Mouse (Mus musculus) CH12.LX (cell line): Measurements from ENCODE around the gene Npl. TPM values are rescaled to one million over a fixed set of nuclear protein-coding genes. Genes with fewer than 3 reads are reported as not detected.

Experiments used
- DNase-seq: peaks from one replicate; pipeline ENCODE4 v3.0.0-alpha.2; 2013; ENCODE audit errors: extremely low read depth
- H3K27ac ChIP-seq: 2 replicates; pipeline ENCODE4 v1.5.1; 2012; ENCODE audit warnings: low read depth, mild to moderate bottlenecking, control low read depth, moderate library complexity; ENCODE audit not compliant: insufficient read depth
- H3K27me3 ChIP-seq: replicated peaks from 2 replicates; pipeline ENCODE3; 2012; ENCODE audit warnings: inconsistent platforms
- H3K36me3 ChIP-seq, 2 experiments: replicated peaks in 1 of 2; 2 replicates each; pipeline versions ENCODE3 to v1.6.1; 2012; ENCODE audit warnings: inconsistent platforms in 1 of 2, low read length in 1 of 2, mild to moderate bottlenecking in 1 of 2, mixed read lengths in 1 of 2, moderate library complexity in 1 of 2; ENCODE audit not compliant: control insufficient read depth in 1 of 2, insufficient read depth in 1 of 2
- H3K4me1 ChIP-seq, 2 experiments: 2 replicates each; pipeline ENCODE4 v1.6.1; 2012; ENCODE audit warnings: inconsistent platforms in 1 of 2, moderate library complexity in 1 of 2; ENCODE audit not compliant: insufficient read depth in 2 of 2, control insufficient read depth in 1 of 2
- H3K4me2 ChIP-seq: 2 replicates; pipeline ENCODE4 v1.6.1; 2012; ENCODE audit warnings: low read depth, mild to moderate bottlenecking, control low read depth; ENCODE audit not compliant: poor library complexity, insufficient read depth, severe bottlenecking
- H3K4me3 ChIP-seq, 3 experiments: fragments of 150-350 bp in 1 of 3; sonication (generic) in 1 of 3; replicated peaks in 1 of 3; 2 replicates each; pipeline versions ENCODE3 to v1.5.1; 2011 to 2012; ENCODE audit warnings: low read depth in 2 of 3, low read length in 2 of 3, mild to moderate bottlenecking in 2 of 3, moderate library complexity in 2 of 3, control low read depth in 1 of 3, improper control_type of control experiment in 1 of 3, inconsistent platforms in 1 of 3, mixed read lengths in 1 of 3; ENCODE audit not compliant: poor library complexity in 1 of 3
- H3K79me2 ChIP-seq: replicated peaks from 2 replicates; pipeline ENCODE4 v1.6.1; 2012; ENCODE audit warnings: mild to moderate bottlenecking, moderate library complexity; ENCODE audit not compliant: control insufficient read depth, poor library complexity, insufficient read depth, severe bottlenecking; ENCODE audit errors: extremely low read depth
- H3K9ac ChIP-seq: 2 replicates; pipeline ENCODE4 v1.6.1; 2012; ENCODE audit warnings: low read depth, mild to moderate bottlenecking, control low read depth, moderate library complexity; ENCODE audit not compliant: insufficient read depth
- H3K9me3 ChIP-seq: replicated peaks from 2 replicates; pipeline ENCODE3; 2012; ENCODE audit warnings: low read length, inconsistent platforms, mixed read lengths
- BHLHE40 ChIP-seq: IDR thresholded peaks from 2 replicates; pipeline ENCODE4 v1.6.1; 2011; ENCODE audit warnings: mild to moderate bottlenecking, low read depth, low read length, improper control_type of control experiment
- CTCF ChIP-seq, 2 experiments: IDR thresholded peaks in 1 of 2; conservative IDR thresholded peaks in 1 of 2; 2 replicates each; pipeline ENCODE4 v1.5.1; 2011 to 2012; ENCODE audit warnings: low read depth in 2 of 2, low read length in 2 of 2, improper control_type of control experiment in 1 of 2, inconsistent platforms in 1 of 2, mild to moderate bottlenecking in 1 of 2, moderate library complexity in 1 of 2
- ELF1 ChIP-seq: IDR thresholded peaks from 2 replicates; pipeline ENCODE4 v1.6.1; 2014; ENCODE audit warnings: low read depth, mild to moderate bottlenecking, inconsistent platforms, low read length, improper control_type of control experiment
- GABPA ChIP-seq: IDR thresholded peaks from 2 replicates; pipeline ENCODE4 v1.6.1; 2012; ENCODE audit warnings: low read depth, low read length, improper control_type of control experiment, inconsistent platforms; ENCODE audit not compliant: insufficient replicate concordance
- IRF4 ChIP-seq: IDR thresholded peaks from 2 replicates; pipeline ENCODE4 v1.6.1; 2014; ENCODE audit warnings: low read depth, mild to moderate bottlenecking, inconsistent platforms, low read length, improper control_type of control experiment
- JUN ChIP-seq: IDR thresholded peaks from 2 replicates; pipeline ENCODE4 v1.6.1; 2011; ENCODE audit warnings: low read depth, mild to moderate bottlenecking, low read length, improper control_type of control experiment, moderate library complexity; ENCODE audit not compliant: insufficient read depth
- JUND ChIP-seq: conservative IDR thresholded peaks from 2 replicates; pipeline ENCODE4 v1.6.1; 2011; ENCODE audit warnings: low read depth, low read length, improper control_type of control experiment
- KAT2A ChIP-seq: IDR thresholded peaks from 2 replicates; pipeline ENCODE4 v1.6.1; 2012; ENCODE audit warnings: low read length, improper control_type of control experiment, inconsistent platforms; ENCODE audit not compliant: insufficient replicate concordance
- MAFK ChIP-seq: IDR thresholded peaks from 2 replicates; pipeline ENCODE4 v1.6.1; 2011; ENCODE audit warnings: low read length, improper control_type of control experiment; ENCODE audit not compliant: insufficient replicate concordance
- MXI1 ChIP-seq: IDR thresholded peaks from 2 replicates; pipeline ENCODE4 v1.6.1; 2011; ENCODE audit warnings: mild to moderate bottlenecking, low read depth, low read length, improper control_type of control experiment
- POLR2A ChIP-seq: IDR thresholded peaks from 2 replicates; pipeline ENCODE4 v1.6.1; 2011; ENCODE audit warnings: low read depth, mild to moderate bottlenecking, improper control_type of control experiment, low read length
- POLR2AphosphoS2 ChIP-seq: IDR thresholded peaks from 2 replicates; pipeline ENCODE4 v1.6.1; 2011; ENCODE audit warnings: low read depth, low read length, improper control_type of control experiment
- RAD21 ChIP-seq: IDR thresholded peaks from 2 replicates; pipeline ENCODE4 v1.6.1; 2011; ENCODE audit warnings: low read depth, mild to moderate bottlenecking, low read length, improper control_type of control experiment, moderate library complexity
- RCOR1 ChIP-seq: conservative IDR thresholded peaks from 2 replicates; pipeline ENCODE4 v1.6.1; 2012; ENCODE audit warnings: low read depth, mild to moderate bottlenecking, inconsistent platforms, low read length, improper control_type of control experiment
- SMC3 ChIP-seq: IDR thresholded peaks from 2 replicates; pipeline ENCODE4 v1.6.1; 2011; ENCODE audit warnings: low read depth, low read length, improper control_type of control experiment
- USF2 ChIP-seq: conservative IDR thresholded peaks from 2 replicates; pipeline ENCODE4 v1.6.1; 2011; ENCODE audit warnings: low read depth, low read length, improper control_type of control experiment
- ZNF384 ChIP-seq: IDR thresholded peaks from 2 replicates; pipeline ENCODE4 v1.6.1; 2012; ENCODE audit warnings: low read depth, low read length, improper control_type of control experiment, inconsistent platforms
- dilution Hi-C: fragments of 300-500 bp; cut with MboI; formaldehyde crosslinking; loops from 2 replicates; pipeline ENCODE4 v1.14.3; 2020; ENCODE audit warnings: low sequenced_read_pairs; ENCODE audit not compliant: extremely low pct_unique_long_range_greater_than_20kb, extremely low pct_ligation_motif_present
- in situ Hi-C: fragments of 300-500 bp; cut with MboI; formaldehyde crosslinking; loops from 3 replicates; pipeline ENCODE4 v1.14.3; 2019; ENCODE audit warnings: low sequenced_read_pairs, low pct_ligation_motif_present, low pct_unique_long_range_greater_than_20kb, mixed read lengths
- polyA plus RNA-seq: library from polyadenylated mRNA; unstranded; fragments of >175 nt; gene quantifications from 2 replicates; pipeline ENCODE4 v1.2.1, GENCODE M21; 2012; ENCODE audit warnings: low read depth; ENCODE audit not compliant: insufficient read length
- total RNA-seq, 2 experiments: library from RNA; depleted of rRNA; stranded (reverse); fragments of 300-350 nt in 1 of 2; fragments of >200 nt in 1 of 2; gene quantifications; 2 replicates each; pipeline ENCODE4 v1.2.3; 2012 to 2014

Npl gene
- 0.08 TPM in 2 replicates for total RNA-seq (2012; rRNA removed)
- not detected in 2 replicates for total RNA-seq (2014; rRNA removed)
- not detected in 2 replicates for polyA plus RNA-seq

DNA sequence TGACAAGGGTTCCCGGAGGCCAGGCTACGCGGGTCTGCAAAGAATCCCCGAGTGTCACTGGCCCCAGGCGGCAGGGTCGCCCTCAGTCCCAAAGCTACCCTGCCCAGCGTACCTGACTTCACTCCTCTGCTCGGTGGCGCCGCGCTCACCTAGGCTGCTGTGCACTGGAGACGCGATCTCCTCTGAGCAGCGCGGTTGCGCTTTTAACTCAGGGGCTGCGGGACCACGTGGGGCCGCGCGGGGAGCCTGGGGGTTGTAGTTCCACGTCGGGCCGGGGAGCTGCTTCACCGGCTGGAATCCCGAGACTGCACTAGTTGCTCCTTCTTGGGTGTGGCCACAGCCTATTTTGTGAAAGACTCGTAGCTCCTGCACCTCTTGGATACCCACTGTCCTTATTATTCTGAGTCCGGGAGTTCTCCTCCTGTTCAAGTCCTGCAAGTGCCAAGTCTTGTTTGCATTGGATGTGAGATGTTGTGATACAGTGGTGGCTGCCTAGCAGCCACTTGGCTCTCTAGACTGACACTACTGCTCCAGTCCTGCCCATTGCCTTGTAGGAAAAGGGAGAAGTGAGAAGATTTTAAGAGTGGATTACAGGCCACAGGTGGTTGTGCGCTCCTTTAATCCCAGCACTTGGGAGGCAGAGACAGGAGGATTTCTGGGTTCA is at the start of gene Npl:
TSS of gene Npl (minus strand) at position 510 of the 664 bp plus-strand sequence.
- H3K36me3 ChIP-seq, result no peaks in the 10 kb centered on the region
- no peaks in the 10 kb centered on the region for H3K27me3 ChIP-seq
- no peak within 1 kb of the TSS for H3K27ac ChIP-seq
- TF ChIP-seq USF2, result no peak
- no peak for TF ChIP-seq JUN
- no peak for TF ChIP-seq RAD21
- no peak for TF ChIP-seq JUND
- TF ChIP-seq ELF1, result no peak
- TF ChIP-seq KAT2A, result no peak
- H3K4me1 ChIP-seq, result no peaks in the 10 kb centered on the region; a peak in 1 of 4 replicates
- H3K9ac ChIP-seq, result no peak within 1 kb of the TSS
- dilution Hi-C loops, result no loop called here
- in situ Hi-C loops, result no loop called here
- H3K79me2 ChIP-seq, result no peaks in the 10 kb centered on the region
- H3K9me3 ChIP-seq, result no peaks in the 10 kb centered on the region
- peak within 1 kb of the TSS; percentile 10; the same call in 1 of the 2 replicates for H3K4me2 ChIP-seq
- DNase-seq, result no peak
- no peak within 1 kb of the TSS for H3K4me3 ChIP-seq

- TF ChIP-seq POLR2A, result no peak
- TF ChIP-seq BHLHE40, result no peak
- no peak for TF ChIP-seq MXI1
- Histone ChIP-seq H3K4me1 (peaks cover 0 to 10% of the 10 kb centered on the region in 2 experiments; a peak in 2 of 4 replicates), H3K36me3 (no peaks in the 10 kb centered on the region), H3K9ac (no peak overlapping the region), H3K79me2 (no peaks in the 10 kb centered on the region), H3K9me3 (no peaks in the 10 kb centered on the region), H3K4me2 (no peak overlapping the region), H3K4me3 (no peak overlapping the region), H3K27me3 (no peaks in the 10 kb centered on the region), H3K27ac (no peak overlapping the region)
- dilution Hi-C loops (no loop called here), in situ Hi-C loops (no loop called here)
- no peak for DNase-seq
Measured at GRCm38 (mm10) chr1:153599302-153600045, 49.6 kb upstream of the Npl start.

GRCm38 (mm10) chr1:153598773-153599172 is 48.9 kb upstream of the Npl start:
- no peaks in the 10 kb centered on the region for H3K9me3 ChIP-seq
- DNase-seq, result no peak
- TF ChIP-seq GABPA (no peak), IRF4 (no peak), POLR2AphosphoS2 (no peak), KAT2A (no peak), CTCF (conservative IDR thresholded peaks at IDR 0.05 in 1 of 2, IDR thresholded peaks at IDR 0.05 in 1 of 2; ENCODE audit: low read depth in 2 of 2, low read length in 2 of 2) (no peak), SMC3 (no peak), BHLHE40 (no peak), MAFK (no peak), ZNF384 (no peak), RCOR1 (no peak)
- H3K4me2 ChIP-seq, result no peak overlapping the region
- no peaks in the 10 kb centered on the region for H3K79me2 ChIP-seq
- no peaks in the 10 kb centered on the region for H3K36me3 ChIP-seq
- H3K27ac ChIP-seq, result no peak overlapping the region
- dilution Hi-C loops, result no loop called here
- no peak overlapping the region for H3K4me3 ChIP-seq
- H3K9ac ChIP-seq, result no peak overlapping the region
- in situ Hi-C loops, result no loop called here
- peaks cover 0 to 10% of the 10 kb centered on the region in 2 experiments; a peak in 2 of 4 replicates for H3K4me1 ChIP-seq
- no peaks in the 10 kb centered on the region for H3K27me3 ChIP-seq
